Mouse (Mus musculus): Measurements from ENCODE around the gene Supt6.

The Supt6 gene

DNA sequence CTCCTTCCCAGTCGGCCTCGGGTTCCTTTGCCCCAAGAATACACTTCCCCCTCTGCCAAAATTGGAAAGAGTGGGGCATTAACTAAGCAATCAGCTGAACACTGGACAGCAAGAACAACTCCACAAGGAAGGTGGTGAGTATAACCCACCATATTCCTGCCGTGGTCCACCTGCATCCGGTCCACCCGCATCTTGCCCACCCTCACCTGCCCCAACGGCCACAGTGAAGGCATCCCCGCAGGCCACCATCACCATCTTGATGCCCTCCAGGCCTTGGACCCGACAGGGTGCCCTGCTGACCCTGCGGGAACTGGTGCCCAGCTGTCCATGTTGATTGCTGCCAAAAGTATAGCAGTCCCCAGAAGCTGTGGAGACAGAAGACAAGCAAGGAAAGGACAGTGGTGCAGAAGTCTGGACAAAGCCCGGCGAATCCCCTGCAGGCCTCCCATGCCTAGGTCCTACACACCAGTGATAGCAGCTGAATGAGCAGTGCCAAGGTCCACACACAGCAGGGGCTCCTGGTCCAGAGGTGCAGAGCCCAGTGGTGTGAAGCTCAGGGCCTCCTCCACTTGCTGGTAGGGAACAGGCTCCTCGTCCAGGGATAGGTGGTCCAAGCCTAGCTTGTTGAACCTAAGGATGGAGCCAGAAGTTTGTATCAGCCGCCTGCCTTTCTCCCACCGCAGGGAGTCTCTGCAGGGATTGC lies 78.4 kb downstream of the Supt6 start:
- no peak for DNase-seq (ENCODE audit: low spot score in 2 of 2)

- DNase-seq (ENCODE audit: low spot score in 2 of 2): no peak
These were observed 79.1 kb downstream of the Supt6 start for GRCm38 (mm10) chr11:78166640-78167039.

DNA sequence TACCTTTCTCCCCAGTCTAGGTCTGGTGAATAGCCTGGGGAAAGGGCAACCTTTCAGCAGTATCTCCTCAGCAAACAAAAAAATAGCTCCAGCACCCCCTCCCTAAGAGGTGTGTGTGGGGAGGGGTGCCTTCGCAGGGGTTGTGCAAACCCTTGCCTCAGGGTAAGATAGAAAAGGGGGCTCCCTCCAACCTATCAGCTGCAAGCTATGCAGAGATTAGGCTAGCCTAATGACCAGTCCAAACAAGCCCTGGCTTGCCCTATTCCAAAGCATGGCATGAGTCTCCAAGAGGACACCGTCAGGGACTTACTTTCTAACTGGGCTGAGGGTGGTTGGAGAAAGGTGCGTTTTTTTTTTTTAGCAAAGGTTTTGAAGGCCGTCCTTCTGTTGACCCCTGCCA lies 79.6 kb downstream of the Supt6 start:
- DNase-seq (ENCODE audit: low spot score in 2 of 2): no peak

- DNase-seq (ENCODE audit: low spot score in 2 of 2): peak in 1 of 2 experiments; percentile 67
These were observed 80.1 kb downstream of the Supt6 start for GRCm38 (mm10) chr11:78165761-78166109.

- DNase-seq (ENCODE audit: low spot score in 2 of 2): peak; percentile 76 to 80
These were observed 80.6 kb downstream of the Supt6 start, which contains the start of gene Traf4 for GRCm38 (mm10) chr11:78164924-78165760. Gene Traf4, minus strand, starts transcription at chr11:78165589.

DNA sequence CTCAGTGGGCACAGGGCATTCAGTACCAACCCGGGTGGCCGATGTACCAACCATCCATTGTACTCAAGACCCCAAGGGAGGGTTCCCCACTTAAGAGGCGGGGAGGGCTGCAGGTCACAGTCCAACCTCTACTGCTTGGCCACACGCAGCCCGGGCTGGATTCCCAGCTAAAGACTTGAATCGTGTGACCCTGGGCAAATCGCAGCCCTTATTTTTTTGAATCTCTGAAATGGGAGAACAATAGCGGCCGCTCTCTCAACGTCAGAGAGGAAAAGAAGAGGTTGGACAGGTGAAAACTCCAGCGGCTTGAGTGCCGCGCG lies 81.2 kb downstream of the Supt6 start:
- no peak for DNase-seq (ENCODE audit: low spot score in 2 of 2)

- peak in 1 of 2 experiments; percentile 68 for DNase-seq (ENCODE audit: low spot score in 2 of 2)
These were observed 81.8 kb downstream of the Supt6 start for GRCm38 (mm10) chr11:78163681-78164603.

- no peak for DNase-seq (ENCODE audit: low spot score in 2 of 2)
These were observed 82.7 kb downstream of the Supt6 start for GRCm38 (mm10) chr11:78163045-78163444.

- DNase-seq (ENCODE audit: low spot score in 2 of 2): no peak
These were observed 83.3 kb downstream of the Supt6 start for GRCm38 (mm10) chr11:78162504-78162903.

DNA sequence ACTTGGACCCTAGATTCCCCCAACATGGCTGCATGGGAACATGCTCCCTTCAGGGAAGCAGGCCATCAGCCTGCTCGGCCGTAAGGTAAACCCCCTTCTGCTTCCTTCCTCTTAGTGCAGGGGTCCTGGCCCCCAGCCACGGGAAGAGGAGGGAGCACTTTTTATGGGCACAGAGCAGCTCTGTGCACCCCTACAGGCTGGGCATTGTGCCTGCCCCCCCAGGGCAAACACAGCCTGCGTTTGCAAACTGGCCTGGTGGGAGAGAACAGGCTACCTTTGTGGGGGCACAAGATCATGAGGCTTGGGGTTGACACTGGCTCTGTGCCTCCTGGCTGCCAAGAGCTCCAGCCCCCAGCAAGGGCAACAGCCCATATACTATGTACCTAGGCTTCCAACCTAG lies 83.8 kb downstream of the Supt6 start:
- no peak for DNase-seq (ENCODE audit: low spot score in 2 of 2)

DNA sequence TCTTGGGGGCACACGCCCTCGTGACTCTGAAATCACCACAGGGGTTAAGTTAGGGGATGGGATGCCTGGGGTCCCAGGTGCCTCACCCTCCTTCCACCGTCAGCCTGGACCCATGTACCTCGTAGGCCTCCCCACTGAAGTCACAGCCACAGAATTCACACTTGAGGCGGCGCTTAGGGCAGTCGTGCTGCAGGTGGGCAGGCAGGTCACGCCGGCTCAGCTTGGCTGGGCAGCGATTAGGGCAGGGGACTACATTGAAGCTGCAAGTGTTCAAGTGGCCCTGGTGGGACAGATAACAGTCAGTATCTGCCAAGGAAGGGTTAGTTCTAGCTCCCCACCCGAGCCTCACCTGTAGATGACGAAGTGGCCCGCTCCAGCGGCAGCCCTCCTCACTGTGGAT lies 84.6 kb downstream of the Supt6 start:
- DNase-seq (ENCODE audit: low spot score in 2 of 2): no peak

- no peak for DNase-seq (ENCODE audit: low spot score in 2 of 2)
These were observed 85.1 kb downstream of the Supt6 start for GRCm38 (mm10) chr11:78160675-78161074.

GRCm38 (mm10) chr11:78160171-78160570 lies 85.6 kb downstream of the Supt6 start:
- no peak for DNase-seq (ENCODE audit: low spot score in 2 of 2)

DNA sequence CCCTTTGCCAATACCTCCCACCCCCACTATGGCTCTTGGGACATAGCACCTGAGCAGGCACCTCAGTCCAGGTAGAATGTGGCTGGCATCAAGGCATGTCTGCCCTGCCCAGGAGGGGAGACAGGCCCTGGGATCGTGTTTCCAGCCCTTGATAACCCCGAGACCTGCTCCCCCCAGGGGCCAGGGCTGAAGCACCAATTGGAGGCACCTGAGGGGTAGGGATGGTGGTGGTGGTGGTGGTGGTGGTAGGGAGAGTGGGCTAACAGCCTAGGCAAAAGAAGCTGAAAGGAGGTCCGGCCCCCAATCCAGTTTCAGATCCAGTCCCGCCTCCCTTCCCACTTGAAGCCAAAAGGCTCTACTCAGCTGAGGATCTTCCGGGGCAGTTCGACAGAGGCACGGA lies 86.2 kb downstream of the Supt6 start:
- no peak for DNase-seq (ENCODE audit: low spot score in 2 of 2)

DNA sequence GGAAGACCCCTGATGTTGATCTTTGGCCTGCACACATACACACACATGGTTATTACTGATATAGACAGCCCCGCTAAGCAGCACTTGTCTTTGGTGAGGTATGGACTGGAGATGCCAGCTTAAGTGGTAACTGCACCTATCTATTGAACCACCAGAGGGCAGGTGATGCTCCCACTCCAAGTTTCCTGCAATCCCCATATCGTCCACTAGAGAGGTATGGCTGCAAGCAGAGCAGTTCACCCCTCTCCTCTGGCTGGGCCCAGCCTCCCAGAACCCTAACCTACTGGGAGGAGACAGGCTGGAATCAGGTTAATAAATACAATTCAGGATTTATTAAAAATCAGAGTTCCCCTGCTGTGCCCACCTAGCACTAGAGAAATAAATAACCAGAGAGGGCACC lies 86.7 kb downstream of the Supt6 start:
- peak; percentile 60 to 74 for DNase-seq (ENCODE audit: low spot score in 2 of 2)

Measured in urinary bladder, postnatal 36 days (tissue).